Mouse (Mus musculus): ENCODE results near the gene Babam2. TPM values are rescaled to one million over a fixed set of nuclear protein-coding genes. Genes with fewer than 3 reads are reported as not detected.
"Not testable (repeated sequence)": the region's sequence is repeated elsewhere in the genome, so short reads cannot be mapped to it uniquely, and the experiment has no call there.

Babam2 gene
- polyA plus RNA-seq, 1 experiment from 2014 or later = 47.2 TPM

GRCm38 (mm10) chr5:31853831-31854230 is 156.3 kb downstream of the Babam2 start:
- WGBS = 94% methylated on average over 1 of the region's 1 CpGs

GRCm38 (mm10) chr5:31858877-31859276 is 161.4 kb downstream of the Babam2 start:
- not testable (repeated sequence) for ATAC-seq (ENCODE audit: low FRiP score)

More at GRCm38 (mm10) chr5:31853831-31854230, 156.3 kb downstream of the Babam2 start:
- no peak overlapping the region for H3K27ac ChIP-seq
- no peaks in the 10 kb centered on the region for H3K27me3 ChIP-seq
- H3K4me2 ChIP-seq = no peak overlapping the region
- H3K9me3 ChIP-seq = no peaks in the 10 kb centered on the region
- H3K36me3 ChIP-seq (replicated peaks) = no peaks in the 10 kb centered on the region
- ATAC-seq (ENCODE audit: low FRiP score) = no peak
- no peak overlapping the region for H3K9ac ChIP-seq
- no peak overlapping the region for H3K4me3 ChIP-seq (replicated peaks)
- no peaks in the 10 kb centered on the region for H3K4me1 ChIP-seq

GRCm38 (mm10) chr5:31860426-31860825 is 162.9 kb downstream of the Babam2 start:
- Histone ChIP-seq H3K27ac (no peak overlapping the region), H3K4me2 (no peak overlapping the region), H3K27me3 (no peaks in the 10 kb centered on the region), H3K9me3 (no peaks in the 10 kb centered on the region), H3K36me3 (replicated peaks) (no peaks in the 10 kb centered on the region), H3K9ac (no peak overlapping the region), H3K4me1 (no peaks in the 10 kb centered on the region), H3K4me3 (replicated peaks) (no peak overlapping the region)
- ATAC-seq (ENCODE audit: low FRiP score) = no peak
- WGBS = 77% methylated on average over 1 of the region's 1 CpGs

More at GRCm38 (mm10) chr5:31858877-31859276, 161.4 kb downstream of the Babam2 start:
- not testable (repeated sequence) for H3K4me1 ChIP-seq; H3K36me3 ChIP-seq (replicated peaks); H3K9me3 ChIP-seq; H3K4me3 ChIP-seq (replicated peaks); H3K27ac ChIP-seq; H3K4me2 ChIP-seq; H3K27me3 ChIP-seq; H3K9ac ChIP-seq
- WGBS = 88% methylated on average over 10 of the region's 10 CpGs

- ATAC-seq (ENCODE audit: low FRiP score) = no peak
- Histone ChIP-seq H3K9me3 (no peaks in the 10 kb centered on the region), H3K36me3 (replicated peaks) (no peaks in the 10 kb centered on the region), H3K4me1 (no peaks in the 10 kb centered on the region), H3K27me3 (no peaks in the 10 kb centered on the region), H3K4me2 (no peak overlapping the region), H3K27ac (no peak overlapping the region), H3K9ac (no peak overlapping the region), H3K4me3 (replicated peaks) (no peak overlapping the region)
- 93% methylated on average over 5 of the region's 5 CpGs for WGBS
Observed at GRCm38 (mm10) chr5:31860831-31861624, 163.5 kb downstream of the Babam2 start.

- H3K36me3 ChIP-seq (replicated peaks) = no peaks in the 10 kb centered on the region
- 88% methylated on average over 1 of the region's 1 CpGs for WGBS
- H3K9me3 ChIP-seq = no peaks in the 10 kb centered on the region
- no peak overlapping the region for H3K27ac ChIP-seq
- H3K27me3 ChIP-seq = no peaks in the 10 kb centered on the region
- no peak overlapping the region for H3K4me3 ChIP-seq (replicated peaks)
- no peaks in the 10 kb centered on the region for H3K4me1 ChIP-seq
- no peak overlapping the region for H3K4me2 ChIP-seq
- no peak for ATAC-seq (ENCODE audit: low FRiP score)
- H3K9ac ChIP-seq = no peak overlapping the region
Observed at GRCm38 (mm10) chr5:31862753-31863468, 165.4 kb downstream of the Babam2 start.

GRCm38 (mm10) chr5:31864095-31864494 is 166.6 kb downstream of the Babam2 start:
- Histone ChIP-seq H3K27ac (no peak overlapping the region), H3K9ac (no peak overlapping the region), H3K9me3 (no peaks in the 10 kb centered on the region), H3K4me2 (no peak overlapping the region), H3K4me1 (no peaks in the 10 kb centered on the region), H3K4me3 (replicated peaks) (no peak overlapping the region), H3K27me3 (no peaks in the 10 kb centered on the region), H3K36me3 (replicated peaks) (no peaks in the 10 kb centered on the region)
- WGBS = 64% methylated on average over 2 of the region's 2 CpGs
- ATAC-seq (ENCODE audit: low FRiP score) = no peak

- H3K9me3 ChIP-seq = no peaks in the 10 kb centered on the region
- H3K27me3 ChIP-seq = no peaks in the 10 kb centered on the region
- no peak for ATAC-seq (ENCODE audit: low FRiP score)
- no peak overlapping the region for H3K9ac ChIP-seq
- 89% methylated on average over 3 of the region's 3 CpGs for WGBS
- no peaks in the 10 kb centered on the region for H3K36me3 ChIP-seq (replicated peaks)
- no peak overlapping the region for H3K4me3 ChIP-seq (replicated peaks)
- no peak overlapping the region for H3K4me2 ChIP-seq
- no peak overlapping the region for H3K27ac ChIP-seq
- no peaks in the 10 kb centered on the region for H3K4me1 ChIP-seq
Observed at GRCm38 (mm10) chr5:31866071-31866470, 168.6 kb downstream of the Babam2 start.

- 83% methylated on average over 8 of the region's 8 CpGs for WGBS
- H3K9me3 ChIP-seq = no peaks in the 10 kb centered on the region
- H3K36me3 ChIP-seq (replicated peaks) = no peaks in the 10 kb centered on the region
- H3K9ac ChIP-seq = no peak overlapping the region
- H3K4me3 ChIP-seq (replicated peaks) = no peak overlapping the region
- H3K4me1 ChIP-seq = no peaks in the 10 kb centered on the region
- ATAC-seq (ENCODE audit: low FRiP score) = no peak
- no peak overlapping the region for H3K27ac ChIP-seq
- H3K27me3 ChIP-seq = no peaks in the 10 kb centered on the region
- H3K4me2 ChIP-seq = no peak overlapping the region
Observed at GRCm38 (mm10) chr5:31870856-31871520, 173.5 kb downstream of the Babam2 start.

- no peak for ATAC-seq (ENCODE audit: low FRiP score)
- Histone ChIP-seq H3K9me3 (no peaks in the 10 kb centered on the region), H3K27me3 (no peaks in the 10 kb centered on the region), H3K9ac (no peak overlapping the region), H3K4me3 (replicated peaks) (no peak overlapping the region), H3K27ac (no peak overlapping the region), H3K4me1 (no peaks in the 10 kb centered on the region), H3K4me2 (no peak overlapping the region), H3K36me3 (replicated peaks) (no peaks in the 10 kb centered on the region)
- 91% methylated on average over 2 of the region's 2 CpGs for WGBS
Observed at GRCm38 (mm10) chr5:31873328-31873727, 175.8 kb downstream of the Babam2 start.

- 85% methylated on average over 1 of the region's 1 CpGs for WGBS
- ATAC-seq (ENCODE audit: low FRiP score) = no peak
Observed at GRCm38 (mm10) chr5:31874543-31874942, 177.1 kb downstream of the Babam2 start.

GRCm38 (mm10) chr5:31875443-31875842 is 178.0 kb downstream of the Babam2 start:
- Histone ChIP-seq H3K9me3 (no peaks in the 10 kb centered on the region), H3K9ac (no peak overlapping the region), H3K36me3 (replicated peaks) (no peaks in the 10 kb centered on the region), H3K4me2 (no peak overlapping the region), H3K4me3 (replicated peaks) (no peak overlapping the region), H3K27ac (no peak overlapping the region), H3K27me3 (no peaks in the 10 kb centered on the region), H3K4me1 (no peaks in the 10 kb centered on the region)
- WGBS = 88% methylated on average over 3 of the region's 3 CpGs
- ATAC-seq (ENCODE audit: low FRiP score) = no peak

More at GRCm38 (mm10) chr5:31874543-31874942, 177.1 kb downstream of the Babam2 start:
- Histone ChIP-seq H3K4me3 (replicated peaks) (no peak overlapping the region), H3K4me2 (no peak overlapping the region), H3K27ac (no peak overlapping the region), H3K9ac (no peak overlapping the region), H3K36me3 (replicated peaks) (no peaks in the 10 kb centered on the region), H3K9me3 (no peaks in the 10 kb centered on the region), H3K4me1 (no peaks in the 10 kb centered on the region), H3K27me3 (no peaks in the 10 kb centered on the region)

GRCm38 (mm10) chr5:31876216-31876974 is 178.9 kb downstream of the Babam2 start:
- Histone ChIP-seq H3K4me1 (no peaks in the 10 kb centered on the region), H3K4me3 (replicated peaks) (no peak overlapping the region), H3K9me3 (no peaks in the 10 kb centered on the region), H3K4me2 (no peak overlapping the region), H3K27ac (no peak overlapping the region), H3K36me3 (replicated peaks) (no peaks in the 10 kb centered on the region), H3K27me3 (no peaks in the 10 kb centered on the region), H3K9ac (no peak overlapping the region)
- WGBS = 88% methylated on average over 8 of the region's 8 CpGs
- no peak for ATAC-seq (ENCODE audit: low FRiP score)

Measured in forebrain, embryonic 12.5 days (tissue).